Mouse (Mus musculus) retina, postnatal 7 days (tissue): ENCODE results near the gene 4430402I18Rik.
"Not testable (repeated sequence)": the region's sequence is repeated elsewhere in the genome, so short reads cannot be mapped to it uniquely, and the experiment has no call there.

Experiments
- DNase-seq: peaks from one replicate; pipeline ENCODE4 v3.0.0-alpha.2; 2012; ENCODE audit warnings: low read depth, low spot score

Gene 4430402I18Rik

GRCm38 (mm10) chr19:28967652-28968051 is at the start of gene 4430402I18Rik:
TSS of gene 4430402I18Rik (minus strand) at chr19:28967800.
- no peak for DNase-seq

- no peak for DNase-seq
Measured at GRCm38 (mm10) chr19:29016786-29017185, 49.2 kb upstream of the 4430402I18Rik start.

- peak; percentile 23 for DNase-seq
Measured at GRCm38 (mm10) chr19:29016204-29016765, 48.7 kb upstream of the 4430402I18Rik start.

GRCm38 (mm10) chr19:29015410-29016203 is 48.0 kb upstream of the 4430402I18Rik start:
- no peak for DNase-seq

GRCm38 (mm10) chr19:29014466-29015055 is 47.0 kb upstream of the 4430402I18Rik start:
- no peak for DNase-seq

- DNase-seq = no peak
Measured at GRCm38 (mm10) chr19:29011355-29011990, 43.9 kb upstream of the 4430402I18Rik start.

GRCm38 (mm10) chr19:29009046-29009445 is 41.4 kb upstream of the 4430402I18Rik start:
- no peak for DNase-seq

- no peak for DNase-seq
Measured at GRCm38 (mm10) chr19:29008069-29008706, 40.6 kb upstream of the 4430402I18Rik start.

GRCm38 (mm10) chr19:29000321-29000720 is 32.7 kb upstream of the 4430402I18Rik start:
- not testable (repeated sequence) for DNase-seq

GRCm38 (mm10) chr19:28997976-28998630 is 30.5 kb upstream of the 4430402I18Rik start:
- DNase-seq = no peak

GRCm38 (mm10) chr19:28995366-28995765 is 27.8 kb upstream of the 4430402I18Rik start:
- DNase-seq = no peak

- no peak for DNase-seq
Measured at GRCm38 (mm10) chr19:28994870-28995269, 27.3 kb upstream of the 4430402I18Rik start.

GRCm38 (mm10) chr19:28991391-28991790 is 23.8 kb upstream of the 4430402I18Rik start:
- no peak for DNase-seq

- no peak for DNase-seq
Measured at GRCm38 (mm10) chr19:28990590-28991221, 23.1 kb upstream of the 4430402I18Rik start.

- peak; percentile 88 for DNase-seq
Measured at GRCm38 (mm10) chr19:28990194-28990589, 22.6 kb upstream of the 4430402I18Rik start, which contains the start of gene Cdc37l1. TSS of gene Cdc37l1 (plus strand) at chr19:28990352.

- DNase-seq = no peak
Measured at GRCm38 (mm10) chr19:28989515-28989914, 21.9 kb upstream of the 4430402I18Rik start.

GRCm38 (mm10) chr19:28982617-28983016 is 15.0 kb upstream of the 4430402I18Rik start:
- no peak for DNase-seq

- DNase-seq = peak; percentile 54
Measured at GRCm38 (mm10) chr19:28974862-28975611, 7.4 kb upstream of the 4430402I18Rik start.

- DNase-seq = no peak
Measured at GRCm38 (mm10) chr19:28970251-28970650, 2.7 kb upstream of the 4430402I18Rik start.

- DNase-seq = no peak
Measured at GRCm38 (mm10) chr19:28969231-28969630, 1.6 kb upstream of the 4430402I18Rik start.
